Mouse (Mus musculus) spleen, adult 12 weeks (tissue): ENCODE results near the gene Krt10.

Experiments
- DNase-seq: peaks from one replicate; pipeline ENCODE4 v3.0.0; 2022; ENCODE audit warnings: low spot score

Krt10 gene

GRCm38 (mm10) chr11:99369853-99370451, 19.2 kb downstream of the Krt10 start:
- DNase-seq = no peak

GRCm38 (mm10) chr11:99369229-99369628, 19.9 kb downstream of the Krt10 start:
- no peak for DNase-seq

- DNase-seq = no peak
Measured at GRCm38 (mm10) chr11:99366791-99367190, 22.4 kb downstream of the Krt10 start.

- DNase-seq = no peak
Measured at GRCm38 (mm10) chr11:99364412-99364811, 24.8 kb downstream of the Krt10 start.

GRCm38 (mm10) chr11:99361423-99361822, 27.7 kb downstream of the Krt10 start:
- DNase-seq = no peak

GRCm38 (mm10) chr11:99351004-99351403, 38.2 kb downstream of the Krt10 start, which contains the start of gene Krt27:
Gene Krt27, minus strand, starts transcription at chr11:99351104.
- DNase-seq = no peak

GRCm38 (mm10) chr11:99339299-99339847, 49.8 kb downstream of the Krt10 start:
- DNase-seq = no peak

- no peak for DNase-seq
Measured at GRCm38 (mm10) chr11:99337866-99338265, 51.3 kb downstream of the Krt10 start, which contains the start of gene Krt26. Gene Krt26, minus strand, starts transcription at chr11:99337966.
